In the genomic region with DNA sequence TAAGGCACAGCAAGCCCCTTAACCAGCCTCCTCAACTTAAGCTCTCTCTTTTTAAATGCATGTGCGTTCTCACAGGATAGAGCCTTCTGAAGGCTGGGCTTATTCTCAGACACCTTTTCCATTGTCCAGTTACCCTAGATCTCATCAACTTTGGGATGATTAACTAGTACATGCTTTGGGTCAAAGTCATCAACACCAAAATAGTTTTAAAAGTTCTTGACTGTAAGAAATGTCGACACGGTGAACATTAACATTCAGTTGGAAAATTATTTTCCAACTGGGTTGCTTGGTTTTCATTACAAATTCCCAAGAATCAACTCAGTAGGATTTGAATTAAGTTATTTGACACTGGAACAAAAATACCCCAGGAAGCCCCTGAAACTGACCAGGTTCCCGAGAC, we compare ENCODE assay signal across 30 mouse cellular contexts.
"Had no signal": no experiment of that assay in that cellular context is flagged by ENCODE, and none has a peak within 500 bp of the region (broad histone marks: within the 10 kb centered on the region; RNA-seq: fewer than 3 reads in every experiment).

No protein-coding gene starts in this region.

- DNase-seq: left cerebral cortex, postnatal 4 days; liver; liver, embryonic 13.5 days; liver, postnatal 0 days; lung, adult 18-20 months; lung, embryonic 14.5 days; lung, postnatal 10 days; lung, postnatal 14 days; lung, postnatal 36 days; lung, postnatal 4 days; midbrain, embryonic 14.5 days had no signal

- H3K4me1 ChIP-seq: lung, embryonic 15.5 days; neural tube, embryonic 12.5 days had no signal

- ATAC-seq: liver, embryonic 12.5 days; liver, postnatal 0 days; lung, postnatal 0 days; midbrain, embryonic 15.5 days; midbrain, embryonic 16.5 days had no signal

- H3K27ac ChIP-seq: limb, embryonic 10.5 days; limb, embryonic 12.5 days; limb, embryonic 13.5 days; limb, embryonic 15.5 days; liver, embryonic 12.5 days; liver, embryonic 13.5 days; liver, embryonic 14.5 days; liver, embryonic 15.5 days; lung, embryonic 15.5 days; macrophage; midbrain, embryonic 10.5 days; midbrain, embryonic 12.5 days; midbrain, embryonic 15.5 days; neural tube, embryonic 12.5 days; neural tube, embryonic 13.5 days had no signal

- H3K9ac ChIP-seq: limb, embryonic 12.5 days; limb, embryonic 13.5 days; limb, embryonic 15.5 days; liver, embryonic 12.5 days; liver, embryonic 13.5 days; liver, embryonic 14.5 days; liver, embryonic 15.5 days; liver, postnatal 0 days; lung, embryonic 14.5 days; lung, embryonic 15.5 days; midbrain, embryonic 12.5 days; midbrain, embryonic 15.5 days; neural tube, embryonic 12.5 days; neural tube, embryonic 13.5 days had no signal

- H3K4me2 ChIP-seq: limb, embryonic 12.5 days; limb, embryonic 13.5 days; limb, embryonic 15.5 days; liver, embryonic 11.5 days; liver, embryonic 12.5 days; liver, embryonic 13.5 days; liver, embryonic 15.5 days; lung, embryonic 14.5 days; lung, embryonic 15.5 days; midbrain, embryonic 12.5 days; midbrain, embryonic 15.5 days; neural tube, embryonic 12.5 days; neural tube, embryonic 13.5 days had no signal

- H3K4me3 ChIP-seq: limb, embryonic 10.5 days; limb, embryonic 12.5 days; limb, embryonic 13.5 days; limb, embryonic 15.5 days; liver, embryonic 12.5 days; liver, embryonic 13.5 days; liver, embryonic 15.5 days; lung, embryonic 15.5 days; megakaryocyte, embryonic 14.5 days; midbrain, embryonic 10.5 days; midbrain, embryonic 12.5 days; midbrain, embryonic 15.5 days; myocyte; neural tube, embryonic 12.5 days; neural tube, embryonic 13.5 days had no signal

- H3K27me3 ChIP-seq: limb, embryonic 12.5 days; limb, embryonic 13.5 days; limb, embryonic 15.5 days; liver, embryonic 12.5 days; liver, embryonic 13.5 days; liver, embryonic 15.5 days; lung, embryonic 15.5 days; megakaryocyte, embryonic 14.5 days; midbrain, embryonic 12.5 days; midbrain, embryonic 15.5 days; neural tube, embryonic 12.5 days; neural tube, embryonic 13.5 days had no signal

- H3K9me3 ChIP-seq: limb, embryonic 10.5 days; limb, embryonic 12.5 days; limb, embryonic 13.5 days; limb, embryonic 15.5 days; liver, embryonic 12.5 days; liver, embryonic 13.5 days; liver, embryonic 15.5 days; lung, embryonic 15.5 days; midbrain, embryonic 10.5 days; midbrain, embryonic 12.5 days; midbrain, embryonic 15.5 days; neural tube, embryonic 12.5 days; neural tube, embryonic 13.5 days had no signal

- H3K36me3 ChIP-seq: limb, embryonic 10.5 days; limb, embryonic 12.5 days; limb, embryonic 13.5 days; limb, embryonic 15.5 days; liver, embryonic 12.5 days; liver, embryonic 13.5 days; liver, embryonic 15.5 days; lung, embryonic 15.5 days; midbrain, embryonic 10.5 days; midbrain, embryonic 12.5 days; midbrain, embryonic 15.5 days; neural tube, embryonic 12.5 days; neural tube, embryonic 13.5 days had no signal
